In the genomic region with DNA sequence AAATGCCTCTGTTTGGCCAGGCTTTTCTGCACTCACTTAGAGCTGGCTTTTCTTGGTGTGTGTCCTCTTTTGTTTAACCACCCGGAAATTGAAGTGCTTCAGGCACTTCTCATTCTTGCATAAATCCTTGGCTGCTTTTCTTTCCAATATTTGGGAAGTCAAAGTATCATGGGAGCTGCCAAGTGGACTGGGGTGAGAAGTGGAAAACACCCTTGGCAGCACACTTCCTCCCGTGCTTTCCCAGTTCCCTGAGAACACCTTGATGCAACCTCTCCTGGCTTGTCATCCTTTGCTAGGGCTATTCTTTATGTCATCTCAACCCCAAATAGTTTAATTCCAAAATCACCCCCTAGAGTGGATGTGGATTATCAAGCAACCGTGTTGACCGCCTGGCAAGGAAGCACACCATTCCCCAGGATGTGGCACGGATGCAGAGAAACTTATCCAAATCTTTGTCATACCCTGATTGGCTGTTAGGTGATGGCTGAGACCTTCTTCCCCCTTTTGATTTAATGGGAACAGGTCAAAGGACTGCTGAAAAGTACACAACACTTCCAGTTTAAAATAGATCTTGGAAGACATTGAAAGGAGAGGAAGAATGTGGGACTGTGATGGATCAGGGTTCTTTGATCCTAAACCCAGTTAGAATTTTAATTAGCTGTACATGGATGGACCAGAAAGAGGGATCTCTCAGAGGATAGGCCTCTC, we compare ENCODE assay signal across 27 mouse cellular contexts.
A peak's percentile ranks its signal among the peaks of the same experiment; 100 is the strongest.
DNase-seq lines count a peak whose midpoint lies in the region; ATAC-seq and TF ChIP-seq lines count a peak whose summit lies in the region.
"Had no signal": no experiment of that assay in that cellular context is flagged by ENCODE, and none has a peak within 500 bp of the region (broad histone marks: within the 10 kb centered on the region; RNA-seq: fewer than 3 reads in every experiment).

No protein-coding gene starts in this region.

- TF ChIP-seq CTCF in lung, embryonic 14.5 days (IDR thresholded peaks at IDR 0.05; ENCODE audit: low read depth): 0 out of 2 replicates have a peak, but pooled peaks have one; percentile 6
- TF ChIP-seq CTCF in left cerebral cortex, adult 2 months (IDR thresholded peaks at IDR 0.05): no peak

- H3K4me1 ChIP-seq in embryonic facial prominence, embryonic 14.5 days (ENCODE audit: control insufficient read depth, insufficient read depth, low read length): no peaks in the 10 kb centered on the region
- H3K4me1 ChIP-seq in embryonic facial prominence, embryonic 10.5 days: no peaks in the 10 kb centered on the region
- peaks cover 21% of the 10 kb centered on the region for H3K4me1 ChIP-seq in lung, embryonic 14.5 days (ENCODE audit: insufficient read depth)
- H3K4me1 ChIP-seq: hindbrain, embryonic 13.5 days; liver, embryonic 12.5 days; megakaryocyte, embryonic 14.5 days; midbrain, embryonic 12.5 days; neural tube, embryonic 12.5 days had no signal

- no peak overlapping the region for H3K27ac ChIP-seq in embryonic facial prominence, embryonic 14.5 days (replicated peaks; ENCODE audit: low read depth, low read length)
- H3K27ac ChIP-seq in embryonic facial prominence, embryonic 10.5 days (replicated peaks): no peak overlapping the region
- peak overlapping the region; percentile 88 for H3K27ac ChIP-seq in lung, embryonic 14.5 days (ENCODE audit: low read depth)
- H3K27ac ChIP-seq in left cerebral cortex, adult 2 months: no peak overlapping the region
- H3K27ac ChIP-seq: hindbrain, embryonic 13.5 days; liver, embryonic 12.5 days; midbrain, embryonic 12.5 days; neural tube, embryonic 12.5 days had no signal

- no peaks in the 10 kb centered on the region for H3K27me3 ChIP-seq in embryonic facial prominence, embryonic 14.5 days (replicated peaks; ENCODE audit: control insufficient read depth, insufficient read depth, low read length)
- no peaks in the 10 kb centered on the region for H3K27me3 ChIP-seq in embryonic facial prominence, embryonic 10.5 days (replicated peaks; ENCODE audit: low read depth, poor library complexity, severe bottlenecking)
- no peaks in the 10 kb centered on the region for H3K27me3 ChIP-seq in lung, embryonic 14.5 days (ENCODE audit: insufficient read depth, low read length)
- H3K27me3 ChIP-seq: heart, embryonic 12.5 days; hindbrain, embryonic 13.5 days; liver, embryonic 12.5 days; midbrain, embryonic 12.5 days; neural tube, embryonic 12.5 days had no signal

- DNase-seq in embryonic facial prominence, embryonic 14.5 days (ENCODE audit: low spot score): peak; percentile 4
- no peak for DNase-seq in embryonic facial prominence, embryonic 10.5 days (ENCODE audit: low spot score)
- peak; percentile 88 for DNase-seq in adipocyte (ENCODE audit: low spot score)
- peak; percentile 94 for DNase-seq in lung, embryonic 14.5 days
- peak; percentile 55 for DNase-seq in lung, postnatal 14 days
- DNase-seq in left cerebral cortex, adult 2 months (ENCODE audit: extremely low spot score in 1 of 2, low spot score in 2 of 2): no peak
- no peak for DNase-seq in kidney, adult 11 months
- DNase-seq in kidney, postnatal 4 days: no peak
- DNase-seq: adrenal gland, adult 2 months; cerebellum, adult 11-12 months; cerebellum, adult 9-11 months; gastrocnemius, postnatal 14 days; heart, adult 18-20 months; heart, postnatal 4 days; kidney, postnatal 25 days; layer of hippocampus, postnatal 36 days; liver, postnatal 0 days had no signal

- H3K4me3 ChIP-seq in embryonic facial prominence, embryonic 14.5 days (ENCODE audit: low read depth, low read length): no peak overlapping the region
- no peak overlapping the region for H3K4me3 ChIP-seq in embryonic facial prominence, embryonic 10.5 days
- H3K4me3 ChIP-seq in lung, embryonic 14.5 days (ENCODE audit: low read depth, low read length): no peak overlapping the region
- H3K4me3 ChIP-seq in left cerebral cortex, adult 2 months: no peak overlapping the region
- H3K4me3 ChIP-seq: heart, embryonic 12.5 days; hindbrain, embryonic 13.5 days; liver, embryonic 12.5 days; megakaryocyte, embryonic 14.5 days; midbrain, embryonic 12.5 days; myocyte; neural tube, embryonic 12.5 days had no signal

- H3K9ac ChIP-seq in embryonic facial prominence, embryonic 14.5 days (ENCODE audit: low read depth, low read length): no peak overlapping the region
- H3K9ac ChIP-seq in lung, embryonic 14.5 days: no peak overlapping the region
- H3K9ac ChIP-seq: heart, embryonic 12.5 days; hindbrain, embryonic 13.5 days; liver, embryonic 12.5 days; liver, postnatal 0 days; midbrain, embryonic 12.5 days; neural tube, embryonic 12.5 days had no signal

- no peak for ATAC-seq in embryonic facial prominence, embryonic 14.5 days (ENCODE audit: low read depth)
- ATAC-seq in lung, embryonic 14.5 days (ENCODE audit: insufficient read depth): peak; percentile 94
- ATAC-seq: CD4-positive, CD25-positive, alpha-beta regulatory T cell, adult 4 months; forebrain, embryonic 14.5 days; intestine, postnatal 0 days; liver, embryonic 12.5 days; liver, postnatal 0 days had no signal

- no peak overlapping the region for H3K4me2 ChIP-seq in embryonic facial prominence, embryonic 14.5 days (ENCODE audit: low read depth, low read length)
- 0 out of 2 replicates have a peak overlapping the region, but pooled peaks have one; percentile 3 for H3K4me2 ChIP-seq in lung, embryonic 14.5 days
- H3K4me2 ChIP-seq: heart, embryonic 12.5 days; hindbrain, embryonic 13.5 days; liver, embryonic 12.5 days; midbrain, embryonic 12.5 days; neural tube, embryonic 12.5 days had no signal

- 75% methylated on average over 5 of the region's 5 CpGs for WGBS in embryonic facial prominence, embryonic 14.5 days
- WGBS in embryonic facial prominence, embryonic 10.5 days: 80% methylated on average over 5 of the region's 5 CpGs
- WGBS in lung, embryonic 14.5 days: 26% methylated on average over 5 of the region's 5 CpGs

- H3K36me3 ChIP-seq in embryonic facial prominence, embryonic 14.5 days (ENCODE audit: control insufficient read depth, insufficient read depth, low read length): no peaks in the 10 kb centered on the region
- no peaks in the 10 kb centered on the region for H3K36me3 ChIP-seq in embryonic facial prominence, embryonic 10.5 days (replicated peaks)
- no peaks in the 10 kb centered on the region for H3K36me3 ChIP-seq in lung, embryonic 14.5 days (ENCODE audit: insufficient read depth)
- H3K36me3 ChIP-seq: heart, embryonic 12.5 days; hindbrain, embryonic 13.5 days; liver, embryonic 12.5 days; midbrain, embryonic 12.5 days; neural tube, embryonic 12.5 days had no signal

- H3K9me3 ChIP-seq in embryonic facial prominence, embryonic 14.5 days (ENCODE audit: control insufficient read depth, low read length): no peaks in the 10 kb centered on the region
- no peaks in the 10 kb centered on the region for H3K9me3 ChIP-seq in embryonic facial prominence, embryonic 10.5 days
- H3K9me3 ChIP-seq in lung, embryonic 14.5 days (ENCODE audit: low read depth, low read length): no peaks in the 10 kb centered on the region
- H3K9me3 ChIP-seq: heart, embryonic 12.5 days; hindbrain, embryonic 13.5 days; liver, embryonic 12.5 days; megakaryocyte, embryonic 14.5 days; midbrain, embryonic 12.5 days; neural tube, embryonic 12.5 days had no signal

- intact Hi-C loops in left cerebral cortex, adult 2 months (cut with DNase I): no loop called here

Comparison
In these comparisons a context has a peak if more than half of its experiments do, and no peak if none do; other contexts are left out.
1. DNase-seq: peak in embryonic facial prominence, embryonic 14.5 days (single experiment), adipocyte (single experiment), lung, embryonic 14.5 days (single experiment) and lung, postnatal 14 days (single experiment); none in embryonic facial prominence, embryonic 10.5 days (single experiment), left cerebral cortex, adult 2 months (0 of 2), kidney, adult 11 months (single experiment) and kidney, postnatal 4 days (0 of 2).